11 mouse cellular contexts compared by ENCODE assay signal in genomic region chrX:93654218-93655002, GRCm38 (mm10). TPM values are rescaled to one million over a fixed set of nuclear protein-coding genes. Genes with fewer than 3 reads are reported as not detected.
DNase-seq lines count a peak whose midpoint lies in the region; ATAC-seq and TF ChIP-seq lines count a peak whose summit lies in the region.
"Had no signal": no experiment of that assay in that cellular context is flagged by ENCODE, and none has a peak within 500 bp of the region (broad histone marks: within the 10 kb centered on the region; RNA-seq: fewer than 3 reads in every experiment).

Pcyt1b (plus strand) TSS chrX:93654863.

- no peak within 1 kb of the TSS for H3K9ac ChIP-seq in liver, postnatal 0 days (replicated peaks)
- H3K9ac ChIP-seq in liver, embryonic 12.5 days: no peak within 1 kb of the TSS
- H3K9ac ChIP-seq in forebrain, embryonic 14.5 days (ENCODE audit: low read length): no peak within 1 kb of the TSS
- no peak within 1 kb of the TSS for H3K9ac ChIP-seq in midbrain, embryonic 16.5 days (ENCODE audit: low read depth, low read length)

- H3K9me3 ChIP-seq in liver, postnatal 0 days (ENCODE audit: low read length): no peaks in the 10 kb centered on the region
- H3K9me3 ChIP-seq in liver, embryonic 12.5 days (replicated peaks): no peaks in the 10 kb centered on the region
- no peaks in the 10 kb centered on the region for H3K9me3 ChIP-seq in forebrain, embryonic 14.5 days (replicated peaks; ENCODE audit: control insufficient read depth, low read length)
- H3K9me3 ChIP-seq in midbrain, embryonic 16.5 days (replicated peaks; ENCODE audit: control insufficient read depth, low read length, poor library complexity, severe bottlenecking): no peaks in the 10 kb centered on the region

- no peak within 1 kb of the TSS for H3K27ac ChIP-seq in liver, postnatal 0 days (ENCODE audit: low read depth)
- H3K27ac ChIP-seq in liver, embryonic 12.5 days: no peak within 1 kb of the TSS
- no peak within 1 kb of the TSS for H3K27ac ChIP-seq in forebrain, embryonic 14.5 days (ENCODE audit: low read depth, low read length)
- no peak within 1 kb of the TSS for H3K27ac ChIP-seq in midbrain, embryonic 16.5 days (ENCODE audit: low read length)
- no peak within 1 kb of the TSS for H3K27ac ChIP-seq in thymus, adult 2 months (ENCODE audit: control insufficient read depth, insufficient read depth, low read length)
- H3K27ac ChIP-seq: gastrocnemius, adult 2 months had no signal

- peak; percentile 21 for ATAC-seq in liver, postnatal 0 days
- ATAC-seq in liver, embryonic 12.5 days: no peak
- no peak for ATAC-seq in forebrain, embryonic 14.5 days
- no peak for ATAC-seq in midbrain, embryonic 16.5 days

- TF ChIP-seq POLR2A in thymus, adult 2 months (IDR thresholded peaks at IDR 0.05; ENCODE audit: control insufficient read depth, extremely low read depth, insufficient read depth, low read length, poor library complexity): no peak

- 34% methylated on average over 3 of the region's 3 CpGs for WGBS in liver, postnatal 0 days (ENCODE audit: insufficient replicate concordance)
- 31% methylated on average over 3 of the region's 3 CpGs for WGBS in liver, embryonic 12.5 days (ENCODE audit: insufficient replicate concordance)
- 21% methylated on average over 3 of the region's 3 CpGs for WGBS in forebrain, embryonic 14.5 days
- WGBS in midbrain, embryonic 16.5 days: 14% methylated on average over 3 of the region's 3 CpGs
- WGBS in thymus, adult 2 months: 75% methylated on average over 3 of the region's 3 CpGs

- H3K4me2 ChIP-seq in liver, postnatal 0 days (ENCODE audit: low read depth, low read length): no peak within 1 kb of the TSS
- H3K4me2 ChIP-seq in liver, embryonic 12.5 days: no peak within 1 kb of the TSS
- no peak within 1 kb of the TSS for H3K4me2 ChIP-seq in forebrain, embryonic 14.5 days (ENCODE audit: low read length)
- H3K4me2 ChIP-seq in midbrain, embryonic 16.5 days (ENCODE audit: low read length): no peak within 1 kb of the TSS

- no peak for DNase-seq in liver, postnatal 0 days
- DNase-seq in forebrain, embryonic 14.5 days (ENCODE audit: low spot score): no peak
- DNase-seq in layer of hippocampus, postnatal 25 days (ENCODE audit: extremely low spot score in 1 of 2, low spot score in 1 of 2): no peak
- no peak for DNase-seq in lung, postnatal 10 days
- no peak for DNase-seq in thymus, adult 2 months
- DNase-seq in spleen, postnatal 14 days (ENCODE audit: low spot score in 2 of 2): no peak
- DNase-seq: gastrocnemius, adult 2 months; thymus, postnatal 4 days had no signal

- no peak for TF ChIP-seq EP300 in liver, postnatal 0 days (IDR thresholded peaks at IDR 0.05; ENCODE audit: low read depth)

- H3K27me3 ChIP-seq in liver, postnatal 0 days (ENCODE audit: insufficient read depth, low read length): no peaks in the 10 kb centered on the region
- no peaks in the 10 kb centered on the region; the same call in 1 of the 2 replicates for H3K27me3 ChIP-seq in liver, embryonic 12.5 days (replicated peaks)
- H3K27me3 ChIP-seq in forebrain, embryonic 14.5 days (replicated peaks; ENCODE audit: control insufficient read depth, insufficient read depth, low read length): no peaks in the 10 kb centered on the region
- H3K27me3 ChIP-seq in midbrain, embryonic 16.5 days (ENCODE audit: control insufficient read depth, insufficient read depth, low read depth, low read length): no peaks in the 10 kb centered on the region
- no peaks in the 10 kb centered on the region for H3K27me3 ChIP-seq in thymus, adult 2 months (ENCODE audit: control insufficient read depth, insufficient read depth, low read length)
- H3K27me3 ChIP-seq: CH12.LX had no signal

- no peak within 1 kb of the TSS for H3K4me3 ChIP-seq in liver, postnatal 0 days (ENCODE audit: low read depth, low read length)
- H3K4me3 ChIP-seq in liver, embryonic 12.5 days: no peak within 1 kb of the TSS
- H3K4me3 ChIP-seq in forebrain, embryonic 14.5 days (ENCODE audit: low read depth, low read length): no peak within 1 kb of the TSS
- no peak within 1 kb of the TSS for H3K4me3 ChIP-seq in midbrain, embryonic 16.5 days (ENCODE audit: low read depth, low read length)
- H3K4me3 ChIP-seq in thymus, adult 2 months (ENCODE audit: control insufficient read depth, insufficient read depth, low read length): no peak within 1 kb of the TSS
- H3K4me3 ChIP-seq: gastrocnemius, adult 2 months had no signal

- H3K4me1 ChIP-seq in liver, postnatal 0 days (ENCODE audit: insufficient read depth): no peaks in the 10 kb centered on the region
- no peaks in the 10 kb centered on the region for H3K4me1 ChIP-seq in liver, embryonic 12.5 days
- H3K4me1 ChIP-seq in forebrain, embryonic 14.5 days (ENCODE audit: control insufficient read depth, insufficient read depth, low read length): no peaks in the 10 kb centered on the region
- no peaks in the 10 kb centered on the region for H3K4me1 ChIP-seq in midbrain, embryonic 16.5 days (ENCODE audit: control insufficient read depth, insufficient read depth, low read length)
- no peaks in the 10 kb centered on the region for H3K4me1 ChIP-seq in thymus, adult 2 months (replicated peaks; ENCODE audit: control insufficient read depth, insufficient read depth, low read length)

- no peak for TF ChIP-seq CTCF in liver, postnatal 0 days (IDR thresholded peaks at IDR 0.05; ENCODE audit: low read depth)
- TF ChIP-seq CTCF in thymus, adult 2 months (IDR thresholded peaks at IDR 0.05; ENCODE audit: borderline replicate concordance, control insufficient read depth, extremely low read depth, insufficient read depth, low read length, poor library complexity): no peak

- no peaks in the 10 kb centered on the region for H3K36me3 ChIP-seq in liver, postnatal 0 days (replicated peaks; ENCODE audit: insufficient read depth, low read length)
- no peaks in the 10 kb centered on the region for H3K36me3 ChIP-seq in liver, embryonic 12.5 days
- no peaks in the 10 kb centered on the region for H3K36me3 ChIP-seq in forebrain, embryonic 14.5 days (ENCODE audit: control insufficient read depth, insufficient read depth, low read length)
- H3K36me3 ChIP-seq in midbrain, embryonic 16.5 days (ENCODE audit: control insufficient read depth, insufficient read depth, low read length): no peaks in the 10 kb centered on the region
- H3K36me3 ChIP-seq in thymus, adult 2 months (ENCODE audit: control insufficient read depth, insufficient read depth, low read length): no peaks in the 10 kb centered on the region

RNA-seq across cellular contexts. Expression of gene Pcyt1b, which starts in this region (rescaled TPM):
- polyA plus RNA-seq in liver, postnatal 0 days (2015; fragmentation: Nextera tagmentation; extraction: Ambion mirVana): 2.0 and 2.1 TPM in 2 replicates
- polyA plus RNA-seq in liver, embryonic 12.5 days (2016; fragmentation: Nextera tagmentation; extraction: Ambion mirVana): 9.9 and 11.4 TPM in 2 replicates
- 11.3 and 14.7 TPM in 2 replicates for polyA plus RNA-seq in forebrain, embryonic 14.5 days (2014; fragmentation: Nextera tagmentation; extraction: Ambion mirVana)
- 10 to 100 TPM; 31.7 to 32.6 TPM for total RNA-seq in layer of hippocampus, postnatal 25 days (2021)
- polyA plus RNA-seq in midbrain, embryonic 16.5 days (2015; fragmentation: Nextera tagmentation; extraction: Ambion mirVana): 26.2 and 27.9 TPM in 2 replicates
- 0.40 TPM in 2 replicates for polyA plus RNA-seq in thymus, adult 2 months (2012; rRNA removed)
